Mouse (Mus musculus) heart, postnatal 0 days (tissue): Measurements from ENCODE around the gene Cnn3. TPM values are rescaled to one million over a fixed set of nuclear protein-coding genes. Genes with fewer than 3 reads are reported as not detected.
A peak's percentile ranks its signal among the peaks of the same experiment; 100 is the strongest.

Experiments
- ATAC-seq: fragments of 200-750 bp; cut with Nextera tagmentation; 2 replicates; pipeline ENCODE4 v1.8.0; 2017; ENCODE audit warnings: low read depth, moderate number of reproducible peaks, moderate library complexity; ENCODE audit not compliant: insufficient read depth
- DNase-seq: peaks from one replicate; pipeline ENCODE4 v3.0.0-alpha.2; 2016; ENCODE audit warnings: low spot score
- H3K27ac ChIP-seq: fragments of 300-500 bp; sonication (generic); 2 replicates; pipeline ENCODE4 v1.5.1; 2014; ENCODE audit warnings: low read depth, mild to moderate bottlenecking
- H3K27me3 ChIP-seq: fragments of 300-500 bp; sonication (generic); 2 replicates; pipeline ENCODE4 v1.6.1; 2014; ENCODE audit warnings: low read length, mixed read lengths; ENCODE audit not compliant: control insufficient read depth, insufficient read depth
- H3K36me3 ChIP-seq: fragments of 300-500 bp; sonication (generic); replicated peaks from 2 replicates; pipeline ENCODE4 v1.6.1; 2014; ENCODE audit warnings: low read length, mixed read lengths; ENCODE audit not compliant: control insufficient read depth, insufficient read depth
- H3K4me1 ChIP-seq: fragments of 300-500 bp; sonication (generic); 2 replicates; pipeline ENCODE4 v1.6.1; 2014; ENCODE audit warnings: antibody characterized with exemption; ENCODE audit not compliant: control insufficient read depth, insufficient read depth
- H3K4me2 ChIP-seq: fragments of 300-500 bp; sonication (generic); 2 replicates; pipeline ENCODE4 v1.6.1; 2014; ENCODE audit warnings: low read depth, mild to moderate bottlenecking, low read length, moderate library complexity
- H3K4me3 ChIP-seq: fragments of 300-500 bp; sonication (generic); 2 replicates; pipeline ENCODE4 v1.5.1; 2014; ENCODE audit warnings: low read depth, low read length
- H3K9ac ChIP-seq: fragments of 300-500 bp; sonication (generic); replicated peaks from 2 replicates; pipeline ENCODE4 v1.6.1; 2014; ENCODE audit warnings: low read depth, low read length, mixed read lengths
- H3K9me3 ChIP-seq: fragments of 300-500 bp; sonication (generic); replicated peaks from 2 replicates; pipeline ENCODE4 v1.6.1; 2016; ENCODE audit warnings: low read length; ENCODE audit not compliant: control insufficient read depth
- CTCF ChIP-seq: IDR thresholded peaks from 2 replicates; pipeline ENCODE4 v1.5.1; 2016; ENCODE audit warnings: antibody characterized with exemption, control low read depth, low read depth
- EP300 ChIP-seq: IDR thresholded peaks from 2 replicates; pipeline ENCODE4 v1.6.1; 2016; ENCODE audit warnings: antibody characterized with exemption, low read depth
- WGBS: fragments of 180-500 bp; shearing (Covaris S2); extraction: QIAGEN DNeasy Blood & Tissue Kit; methylation state at CpG from one replicate; pipeline ENCODE4 v1.1.7; 2014; 5-methylcytosine and 5-hydroxymethylcytosine counted together
- polyA plus RNA-seq: library from polyadenylated mRNA; unstranded; fragments of >200 nt; fragmentation: Nextera tagmentation; extraction: Ambion mirVana; gene quantifications from 2 replicates; pipeline ENCODE4 v1.2.1, GENCODE M21; 2015
- total RNA-seq: library from RNA; depleted of rRNA; stranded (reverse); fragments of >200 nt; gene quantifications from 2 replicates; pipeline ENCODE4 v1.2.3, GENCODE M21; 2014; ENCODE audit warnings: low replicate concordance

Gene Cnn3
- total and polyA plus RNA-seq, 2 experiments from 2014 or later, result 132 to 190 TPM

DNA sequence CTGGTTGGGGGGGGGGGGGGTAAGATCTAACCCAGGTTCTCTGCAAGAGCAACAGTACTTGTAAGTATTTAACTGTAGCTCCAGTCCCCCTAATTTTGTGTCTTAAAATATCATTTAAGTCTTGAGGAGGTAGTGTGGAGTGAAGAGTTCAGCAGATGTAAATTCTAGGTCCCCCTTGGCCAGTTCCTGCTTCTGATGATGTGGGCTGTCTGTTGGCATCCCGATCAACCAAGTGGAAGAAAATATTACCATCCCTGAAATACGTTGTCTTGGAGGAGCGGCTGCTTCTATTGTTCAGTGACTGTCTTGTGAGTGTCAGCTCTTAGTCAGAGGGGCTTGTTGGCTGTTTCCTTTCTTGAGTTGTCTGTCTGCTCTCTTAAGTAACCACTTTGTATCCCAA is 3.2 kb downstream of the Cnn3 start:
- TF ChIP-seq CTCF (no peak), EP300 (no peak)
- Histone ChIP-seq H3K27me3 (no peaks in the 10 kb centered on the region), H3K27ac (peak overlapping the region; percentile 50; the same call in 1 of the 2 replicates), H3K36me3 (no peaks in the 10 kb centered on the region), H3K4me1 (peaks cover 44% of the 10 kb centered on the region), H3K4me2 (peak overlapping the region; percentile 87), H3K9ac (no peak overlapping the region), H3K4me3 (peak overlapping the region; percentile 70), H3K9me3 (no peaks in the 10 kb centered on the region)
- WGBS, result 36% methylated on average over 3 of the region's 3 CpGs
- ATAC-seq (no peak), DNase-seq (no peak)

DNA sequence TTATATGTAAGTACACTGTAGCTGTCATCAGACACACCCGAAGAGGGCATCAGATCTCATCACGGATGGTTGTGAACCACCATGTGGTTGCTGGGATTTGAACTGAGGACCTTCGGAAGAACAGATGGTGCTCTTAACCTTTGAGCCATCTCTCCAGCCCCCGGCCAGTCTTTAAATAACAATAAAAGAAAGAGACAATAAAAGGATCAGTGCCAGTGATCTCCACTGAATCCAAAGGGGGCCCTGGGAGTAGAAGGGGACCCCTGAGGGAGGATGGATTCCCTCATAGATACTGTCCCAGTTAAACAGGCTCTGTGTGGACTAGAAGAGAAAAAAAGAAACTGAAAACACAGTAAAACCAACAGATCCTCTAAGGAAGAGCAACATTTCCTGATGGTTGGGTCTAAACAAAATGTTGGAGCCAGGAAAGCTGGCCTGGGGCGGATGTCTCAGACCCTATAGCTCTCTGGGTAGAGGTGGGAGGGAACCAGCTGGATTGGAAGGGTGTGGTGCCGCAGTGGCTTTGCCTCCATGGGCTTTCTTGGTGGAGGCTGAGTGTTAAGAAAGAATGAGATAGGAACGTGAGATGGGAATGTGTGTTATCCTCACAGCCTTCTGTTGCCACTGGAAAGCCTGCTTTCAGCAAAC is 4.1 kb downstream of the Cnn3 start:
- Histone ChIP-seq H3K4me3 (0 out of 2 replicates have a peak overlapping the region, but pooled peaks have one; percentile 22), H3K27ac (peak overlapping the region; percentile 50), H3K27me3 (no peaks in the 10 kb centered on the region), H3K36me3 (no peaks in the 10 kb centered on the region), H3K9me3 (no peaks in the 10 kb centered on the region), H3K4me1 (peaks cover 53% of the 10 kb centered on the region), H3K4me2 (peak overlapping the region; percentile 87; the same call in 1 of the 2 replicates), H3K9ac (no peak overlapping the region; the same call in 1 of the 2 replicates)
- ATAC-seq, result no peak
- no peak for DNase-seq
- WGBS, result 40% methylated on average over 7 of the region's 7 CpGs
- TF ChIP-seq CTCF, result no peak
- TF ChIP-seq EP300, result no peak; the same call in 1 of the 2 replicates

DNA sequence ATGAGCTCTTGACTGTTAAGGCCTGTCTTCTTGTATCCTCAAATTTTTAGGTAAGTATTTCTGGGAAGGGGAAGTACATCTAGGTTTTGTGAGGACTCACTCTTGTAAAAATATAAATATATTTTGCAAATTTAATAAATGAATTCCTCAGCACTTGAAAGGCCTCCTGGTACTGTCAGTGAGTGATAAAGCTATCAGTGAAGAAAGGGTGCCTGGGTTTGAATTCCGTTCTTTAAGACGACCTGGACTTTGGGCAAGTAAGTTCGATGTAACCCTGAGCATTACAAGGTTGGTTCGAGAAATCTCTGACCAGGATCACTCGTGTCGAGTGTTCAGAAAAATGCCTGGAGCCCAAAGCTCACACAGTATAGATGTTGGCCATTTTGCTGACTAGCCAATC is 7.1 kb downstream of the Cnn3 start:
- ATAC-seq, result no peak
- no peaks in the 10 kb centered on the region; the same call in 1 of the 2 replicates for H3K36me3 ChIP-seq
- H3K4me1 ChIP-seq, result peaks cover 76% of the 10 kb centered on the region
- no peak for TF ChIP-seq EP300
- TF ChIP-seq CTCF, result no peak
- no peaks in the 10 kb centered on the region for H3K27me3 ChIP-seq
- H3K27ac ChIP-seq, result peak overlapping the region; percentile 51; the same call in 1 of the 2 replicates
- no peak overlapping the region for H3K9ac ChIP-seq
- H3K4me3 ChIP-seq, result no peak overlapping the region
- WGBS, result 58% methylated on average over 6 of the region's 6 CpGs
- DNase-seq, result no peak
- H3K9me3 ChIP-seq, result no peaks in the 10 kb centered on the region
- H3K4me2 ChIP-seq, result no peak overlapping the region

DNA sequence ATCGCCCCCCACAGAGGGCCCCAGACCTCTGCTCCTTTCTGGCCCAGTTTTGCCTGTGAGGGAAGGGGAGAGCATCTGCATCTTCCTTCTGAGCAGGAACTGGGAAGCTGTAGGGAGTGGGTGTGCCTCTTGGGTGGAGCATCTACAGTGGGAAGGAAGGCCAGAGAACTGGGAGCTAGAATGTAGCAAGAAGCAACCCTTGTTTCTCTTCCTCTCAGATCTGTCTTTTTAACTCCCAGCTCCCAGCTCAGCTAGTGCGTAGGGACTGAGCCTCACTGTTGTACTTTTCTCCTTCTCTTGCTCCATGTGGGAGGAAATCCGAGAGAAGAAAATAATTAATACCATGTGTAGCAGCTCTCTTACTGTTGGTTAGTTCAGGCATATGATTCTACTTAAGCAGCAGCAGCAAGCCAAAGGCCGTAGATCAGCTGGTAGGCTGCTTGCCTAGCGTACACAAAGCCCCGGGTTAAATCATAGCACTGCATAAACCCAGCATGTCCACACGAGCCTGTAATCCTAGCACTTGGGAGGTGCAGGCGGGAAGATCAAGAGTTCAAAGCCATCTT is 7.8 kb downstream of the Cnn3 start:
- Histone ChIP-seq H3K4me1 (peaks cover 78% of the 10 kb centered on the region), H3K9me3 (no peaks in the 10 kb centered on the region), H3K27ac (peak overlapping the region; percentile 51), H3K4me2 (peak overlapping the region; percentile 25), H3K9ac (0 out of 2 replicates have a peak overlapping the region, but pooled peaks have one; percentile 4), H3K27me3 (no peaks in the 10 kb centered on the region), H3K4me3 (no peak overlapping the region), H3K36me3 (no peaks in the 10 kb centered on the region; the same call in 1 of the 2 replicates)
- ATAC-seq, result 0 out of 2 replicates have a peak, but pooled peaks have one; percentile 4
- TF ChIP-seq CTCF (no peak), EP300 (no peak)
- WGBS, result 43% methylated on average over 8 of the region's 8 CpGs
- DNase-seq, result no peak

DNA sequence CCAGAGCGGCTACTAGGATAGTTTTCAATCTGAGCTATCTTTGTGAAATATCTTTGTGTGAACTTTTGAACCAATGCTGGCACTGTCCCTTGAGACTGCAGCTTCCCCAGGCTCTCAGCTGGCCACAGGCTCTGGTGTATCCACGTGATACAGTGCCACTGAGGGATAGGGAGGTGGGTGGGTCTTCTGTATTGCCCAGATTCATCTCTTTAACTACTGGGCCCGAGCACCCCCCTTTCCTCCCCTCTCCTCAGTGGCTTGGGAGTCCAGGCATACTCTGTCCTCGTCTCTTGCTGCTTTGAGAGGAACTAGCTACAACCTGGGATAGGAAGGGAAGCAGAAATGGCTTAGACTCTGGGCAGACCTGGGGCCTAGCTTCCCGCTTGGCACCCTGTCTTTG is 9.0 kb downstream of the Cnn3 start:
- 51% methylated on average over 5 of the region's 5 CpGs for WGBS
- ATAC-seq (no peak), DNase-seq (no peak)
- Histone ChIP-seq H3K27ac (no peak overlapping the region), H3K4me1 (peaks cover 78% of the 10 kb centered on the region), H3K4me2 (no peak overlapping the region), H3K36me3 (no peaks in the 10 kb centered on the region; the same call in 1 of the 2 replicates), H3K4me3 (no peak overlapping the region), H3K9me3 (no peaks in the 10 kb centered on the region), H3K9ac (no peak overlapping the region), H3K27me3 (no peaks in the 10 kb centered on the region)
- no peak for TF ChIP-seq CTCF
- no peak for TF ChIP-seq EP300
